Mouse (Mus musculus) myocyte (in vitro differentiated cells): ENCODE results near the gene Clstn2. TPM values are rescaled to one million over a fixed set of nuclear protein-coding genes. Genes with fewer than 3 reads are reported as not detected.

Source experiments
- H3K27me3 ChIP-seq: one replicate; pipeline ENCODE4 v1.6.1; 2011; ENCODE audit not compliant: control insufficient read depth, insufficient read depth, insufficient read length
- H3K36me3 ChIP-seq: one replicate; pipeline ENCODE4 v1.6.1; 2011; ENCODE audit not compliant: control insufficient read depth, insufficient read depth
- H3K4me2 ChIP-seq: one replicate; pipeline ENCODE4 v1.6.1; 2011; ENCODE audit warnings: low read depth, control low read depth
- H3K4me3 ChIP-seq: one replicate; pipeline ENCODE4 v1.5.1; 2011; ENCODE audit warnings: mild to moderate bottlenecking, control low read depth, moderate library complexity
- H3K79me2 ChIP-seq: one replicate; pipeline ENCODE4 v1.6.1; 2011; ENCODE audit not compliant: control insufficient read depth, insufficient read depth
- H3ac ChIP-seq: one replicate; pipeline ENCODE4 v1.6.1; 2011; ENCODE audit not compliant: control insufficient read depth, insufficient read length
- CEBPB ChIP-seq: IDR thresholded peaks from 2 replicates; pipeline ENCODE4 v1.6.1; 2011; ENCODE audit warnings: mild to moderate bottlenecking, moderate library complexity; ENCODE audit not compliant: poor library complexity, insufficient read depth, severe bottlenecking
- E2F4 ChIP-seq: IDR thresholded peaks from one replicate; pipeline ENCODE4 v1.6.1; 2011; ENCODE audit warnings: mild to moderate bottlenecking, control low read depth, moderate library complexity; ENCODE audit not compliant: insufficient read depth
- MAX ChIP-seq: IDR thresholded peaks from one replicate; pipeline ENCODE4 v1.6.1; 2011; ENCODE audit warnings: low read depth, mild to moderate bottlenecking, control low read depth
- MYOD1 ChIP-seq, 3 experiments: IDR thresholded peaks; one replicate each; pipeline ENCODE4 v1.6.1; 2011; ENCODE audit warnings: control low read depth in 2 of 3, low read depth in 2 of 3, mild to moderate bottlenecking in 2 of 3, moderate library complexity in 1 of 3; ENCODE audit not compliant: insufficient read length in 2 of 3, control insufficient read depth in 1 of 3
- MYOG ChIP-seq, 3 experiments: IDR thresholded peaks; one replicate each; pipeline ENCODE4 v1.6.1; 2011; ENCODE audit warnings: control low read depth in 2 of 3, low read depth in 2 of 3, mild to moderate bottlenecking in 2 of 3; ENCODE audit not compliant: insufficient read length in 2 of 3, control insufficient read depth in 1 of 3, insufficient read depth in 1 of 3
- POLR2A ChIP-seq: IDR thresholded peaks from one replicate; pipeline ENCODE4 v1.6.1; 2011; ENCODE audit warnings: low read depth, mild to moderate bottlenecking, control low read depth, moderate library complexity; ENCODE audit not compliant: insufficient read length
- POLR2AphosphoS2 ChIP-seq: IDR thresholded peaks from one replicate; pipeline ENCODE4 v1.6.1; 2011; ENCODE audit warnings: low read depth, control low read depth; ENCODE audit not compliant: insufficient read length
- REST ChIP-seq: IDR thresholded peaks from one replicate; pipeline ENCODE4 v1.6.1; 2011; ENCODE audit warnings: mild to moderate bottlenecking, control low read depth, moderate library complexity; ENCODE audit not compliant: insufficient read depth, insufficient read length
- SRF ChIP-seq: IDR thresholded peaks from one replicate; pipeline ENCODE4 v1.6.1; 2011; ENCODE audit warnings: low read depth; ENCODE audit not compliant: control insufficient read depth, insufficient read length
- TCF12 ChIP-seq: IDR thresholded peaks from one replicate; pipeline ENCODE4 v1.6.1; 2011; ENCODE audit warnings: mild to moderate bottlenecking, control low read depth; ENCODE audit not compliant: poor library complexity, insufficient read depth, severe bottlenecking
- TCF3 ChIP-seq: IDR thresholded peaks from one replicate; pipeline ENCODE4 v1.6.1; 2011; ENCODE audit warnings: low read depth, control low read depth; ENCODE audit not compliant: insufficient read length
- USF1 ChIP-seq: IDR thresholded peaks from one replicate; pipeline ENCODE4 v1.6.1; 2011; ENCODE audit warnings: low read depth, mild to moderate bottlenecking, control low read depth, moderate library complexity
- polyA plus RNA-seq: library from polyadenylated mRNA; unstranded; fragments of >200 nt; fragmentation: generic; extraction: Trizol; gene quantifications from one replicate; pipeline ENCODE4 v1.2.1, GENCODE M21; 2012; ENCODE audit warnings: missing spikeins

The Clstn2 gene
- polyA plus RNA-seq, 1 experiment: 0.02 TPM

- Histone ChIP-seq H3ac (no peak overlapping the region), H3K4me3 (no peak overlapping the region), H3K36me3 (no peaks in the 10 kb centered on the region), H3K79me2 (no peaks in the 10 kb centered on the region), H3K27me3 (no peaks in the 10 kb centered on the region), H3K4me2 (no peak overlapping the region)
- no peak for TF ChIP-seq MAX
Observed at GRCm38 (mm10) chr9:97995723-97996122, 37.3 kb downstream of the Clstn2 start.

GRCm38 (mm10) chr9:97992131-97992530 is 40.9 kb downstream of the Clstn2 start:
- H3K79me2 ChIP-seq: no peaks in the 10 kb centered on the region
- no peak for TF ChIP-seq MYOD1 (IDR thresholded peaks at IDR 0.05; ENCODE audit: control insufficient read depth in 1 of 3, insufficient read length in 2 of 3, low read depth in 2 of 3)
- H3K36me3 ChIP-seq: no peaks in the 10 kb centered on the region
- no peak overlapping the region for H3K4me3 ChIP-seq
- no peaks in the 10 kb centered on the region for H3K27me3 ChIP-seq
- H3K4me2 ChIP-seq: no peak overlapping the region
- no peak overlapping the region for H3ac ChIP-seq

GRCm38 (mm10) chr9:97977339-97977738 is 55.6 kb downstream of the Clstn2 start:
- no peak for TF ChIP-seq POLR2A
- TF ChIP-seq MYOG (IDR thresholded peaks at IDR 0.05; ENCODE audit: control insufficient read depth in 1 of 3, insufficient read depth in 1 of 3, insufficient read length in 2 of 3, low read depth in 2 of 3): no peak
- no peak for TF ChIP-seq REST
- TF ChIP-seq TCF3: no peak
- no peak for TF ChIP-seq MYOD1 (IDR thresholded peaks at IDR 0.05; ENCODE audit: control insufficient read depth in 1 of 3, insufficient read length in 2 of 3, low read depth in 2 of 3)
- no peak for TF ChIP-seq USF1
- no peak for TF ChIP-seq POLR2AphosphoS2
- no peak for TF ChIP-seq SRF
- no peak for TF ChIP-seq MAX
- no peak for TF ChIP-seq CEBPB
- TF ChIP-seq E2F4: no peak
- TF ChIP-seq TCF12: no peak
- Histone ChIP-seq H3K36me3 (no peaks in the 10 kb centered on the region), H3K4me2 (no peak overlapping the region)

GRCm38 (mm10) chr9:97974801-97975347 is 58.1 kb downstream of the Clstn2 start:
- Histone ChIP-seq H3K27me3 (no peaks in the 10 kb centered on the region), H3K4me2 (no peak overlapping the region), H3K4me3 (no peak overlapping the region), H3ac (no peak overlapping the region), H3K36me3 (no peaks in the 10 kb centered on the region), H3K79me2 (no peaks in the 10 kb centered on the region)
- TF ChIP-seq E2F4 (no peak), USF1 (no peak), MYOG (IDR thresholded peaks at IDR 0.05; ENCODE audit: control insufficient read depth in 1 of 3, insufficient read depth in 1 of 3, insufficient read length in 2 of 3, low read depth in 2 of 3) (no peak), TCF3 (no peak), POLR2A (no peak), POLR2AphosphoS2 (no peak), CEBPB (no peak), SRF (no peak), MYOD1 (IDR thresholded peaks at IDR 0.05; ENCODE audit: control insufficient read depth in 1 of 3, insufficient read length in 2 of 3, low read depth in 2 of 3) (no peak), REST (no peak), MAX (no peak), TCF12 (no peak)

More at GRCm38 (mm10) chr9:97977339-97977738, 55.6 kb downstream of the Clstn2 start:
- no peaks in the 10 kb centered on the region for H3K27me3 ChIP-seq
- H3K4me3 ChIP-seq: no peak overlapping the region
- no peaks in the 10 kb centered on the region for H3K79me2 ChIP-seq
- H3ac ChIP-seq: no peak overlapping the region

- H3ac ChIP-seq: no peak overlapping the region
- no peak overlapping the region for H3K4me2 ChIP-seq
- TF ChIP-seq MAX (no peak), CEBPB (no peak)
- H3K79me2 ChIP-seq: no peaks in the 10 kb centered on the region
- H3K4me3 ChIP-seq: no peak overlapping the region
- H3K27me3 ChIP-seq: no peaks in the 10 kb centered on the region
- H3K36me3 ChIP-seq: no peaks in the 10 kb centered on the region
Observed at GRCm38 (mm10) chr9:97966691-97967090, 66.3 kb downstream of the Clstn2 start.

- TF ChIP-seq USF1: no peak
- no peak for TF ChIP-seq MYOG (IDR thresholded peaks at IDR 0.05; ENCODE audit: control insufficient read depth in 1 of 3, insufficient read depth in 1 of 3, insufficient read length in 2 of 3, low read depth in 2 of 3)
- no peak for TF ChIP-seq CEBPB
- no peak for TF ChIP-seq TCF3
- no peak for TF ChIP-seq TCF12
- TF ChIP-seq MAX: no peak
- TF ChIP-seq SRF: no peak
- no peak for TF ChIP-seq MYOD1 (IDR thresholded peaks at IDR 0.05; ENCODE audit: control insufficient read depth in 1 of 3, insufficient read length in 2 of 3, low read depth in 2 of 3)
- TF ChIP-seq POLR2AphosphoS2: no peak
- no peak for TF ChIP-seq E2F4
- TF ChIP-seq POLR2A: no peak
- no peak for TF ChIP-seq REST
- Histone ChIP-seq H3K36me3 (no peaks in the 10 kb centered on the region), H3K4me2 (no peak overlapping the region), H3K4me3 (no peak overlapping the region), H3K79me2 (no peaks in the 10 kb centered on the region), H3K27me3 (no peaks in the 10 kb centered on the region), H3ac (no peak overlapping the region)
Observed at GRCm38 (mm10) chr9:97957508-97957907, 75.5 kb downstream of the Clstn2 start.
